35 mouse cellular contexts compared by ENCODE assay signal in the genomic region with DNA sequence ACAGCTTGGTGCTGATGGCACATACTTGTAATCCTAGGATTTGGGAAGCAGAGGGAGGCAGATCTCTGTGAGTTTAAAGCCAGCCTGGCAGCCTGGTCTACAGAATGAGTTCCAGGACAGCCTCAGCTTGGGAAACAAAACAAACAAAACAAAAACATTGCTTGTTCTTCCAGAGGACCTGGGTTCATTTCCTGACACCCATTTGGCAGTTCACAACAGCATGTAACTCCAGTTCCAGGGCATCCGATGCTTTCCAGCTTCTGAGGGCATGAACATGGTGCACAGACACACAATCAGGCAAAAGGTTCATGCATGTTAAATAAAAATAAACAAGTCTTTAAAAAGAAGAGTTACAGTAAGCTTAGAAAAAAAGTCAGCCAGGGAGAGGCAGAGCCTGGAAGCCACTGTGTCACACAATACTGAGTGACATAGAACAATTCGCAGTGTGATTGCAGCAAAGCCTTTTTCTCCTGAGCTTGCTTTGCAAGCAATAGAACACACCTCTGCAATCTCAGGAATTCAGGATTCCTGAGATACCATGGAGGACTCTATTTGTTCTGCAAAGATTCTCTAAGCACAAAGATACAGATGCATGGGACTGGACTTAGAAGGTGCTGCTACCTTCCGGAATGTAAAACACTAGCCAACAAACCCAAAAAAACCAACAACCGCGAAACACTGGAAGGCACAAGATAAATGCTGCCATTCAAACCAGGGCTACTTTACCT. TPM values are rescaled to one million over a fixed set of nuclear protein-coding genes. Genes with fewer than 3 reads are reported as not detected.
A peak's percentile ranks its signal among the peaks of the same experiment; 100 is the strongest.
DNase-seq lines count a peak whose midpoint lies in the region; ATAC-seq and TF ChIP-seq lines count a peak whose summit lies in the region.
"Had no signal": no experiment of that assay in that cellular context is flagged by ENCODE, and none has a peak within 500 bp of the region (broad histone marks: within the 10 kb centered on the region; RNA-seq: fewer than 3 reads in every experiment).

No protein-coding gene starts in this region.

- ATAC-seq in heart, embryonic 13.5 days (ENCODE audit: extremely low read depth, insufficient number of reproducible peaks, low FRiP score, low TSS enrichment): no peak
- no peak for ATAC-seq in kidney, embryonic 16.5 days (ENCODE audit: low FRiP score, low TSS enrichment)
- no peak for ATAC-seq in neural tube, embryonic 13.5 days (ENCODE audit: low read depth)
- no peak for ATAC-seq in monocyte, adult 5-6 weeks (replicated peaks; ENCODE audit: insufficient number of reproducible peaks, low FRiP score, low TSS enrichment, poor library complexity, severe bottlenecking)
- ATAC-seq: activated CD4-positive, CD25-positive, alpha-beta regulatory T cell, adult 4 months; intestine, postnatal 0 days had no signal

- no peaks in the 10 kb centered on the region for H3K36me3 ChIP-seq in heart, embryonic 13.5 days
- H3K36me3 ChIP-seq in heart, adult 2 months (ENCODE audit: control insufficient read depth, insufficient read depth, low read length): no peaks in the 10 kb centered on the region
- no peaks in the 10 kb centered on the region for H3K36me3 ChIP-seq in kidney, embryonic 16.5 days (ENCODE audit: insufficient read depth, low read length)
- H3K36me3 ChIP-seq in neural tube, embryonic 13.5 days: no peaks in the 10 kb centered on the region
- H3K36me3 ChIP-seq: embryonic facial prominence, embryonic 13.5 days; forebrain, embryonic 12.5 days; G1E; heart, embryonic 15.5 days; hindbrain, embryonic 12.5 days; limb, embryonic 12.5 days; lung, embryonic 15.5 days; midbrain, embryonic 12.5 days had no signal

- H3K4me1 ChIP-seq in heart, embryonic 13.5 days: peaks cover 41% of the 10 kb centered on the region
- peaks cover 7% of the 10 kb centered on the region for H3K4me1 ChIP-seq in heart, adult 2 months (ENCODE audit: control insufficient read depth, insufficient read depth, low read length)
- H3K4me1 ChIP-seq in kidney, embryonic 16.5 days (ENCODE audit: insufficient read depth, low read length): peaks cover 65% of the 10 kb centered on the region
- H3K4me1 ChIP-seq in neural tube, embryonic 13.5 days (replicated peaks): peaks cover 28% of the 10 kb centered on the region
- H3K4me1 ChIP-seq: forebrain, embryonic 12.5 days; midbrain, embryonic 12.5 days had no signal

- intact Hi-C loops in heart, adult 2 months (cut with DNase I): loop anchor here (2.0 kb wide), 1 partner anchor 34 kb away; a partner anchor contains a TSS

- 52% methylated on average over 5 of the region's 5 CpGs for WGBS in heart, embryonic 13.5 days
- WGBS in heart, adult 2 months: 75% methylated on average over 5 of the region's 5 CpGs
- 69% methylated on average over 5 of the region's 5 CpGs for WGBS in kidney, embryonic 16.5 days
- 90% methylated on average over 5 of the region's 5 CpGs for WGBS in neural tube, embryonic 13.5 days

- no peaks in the 10 kb centered on the region for H3K27me3 ChIP-seq in heart, embryonic 13.5 days (replicated peaks)
- no peaks in the 10 kb centered on the region for H3K27me3 ChIP-seq in heart, adult 2 months (ENCODE audit: control insufficient read depth, insufficient read depth, low read length)
- H3K27me3 ChIP-seq in kidney, embryonic 16.5 days (ENCODE audit: insufficient read depth, low read length): no peaks in the 10 kb centered on the region
- no peaks in the 10 kb centered on the region for H3K27me3 ChIP-seq in neural tube, embryonic 13.5 days
- H3K27me3 ChIP-seq: CH12.LX; embryonic facial prominence, embryonic 13.5 days; forebrain, embryonic 12.5 days; heart, embryonic 15.5 days; hindbrain, embryonic 12.5 days; limb, embryonic 12.5 days; lung, embryonic 15.5 days; midbrain, embryonic 12.5 days; Patski had no signal

- TF ChIP-seq CTCF in heart, adult 2 months (IDR thresholded peaks at IDR 0.05): no peak

- TF ChIP-seq POLR2A in heart, adult 2 months (IDR thresholded peaks at IDR 0.05; ENCODE audit: insufficient read depth, low read depth, low read length): no peak

- H3K9me3 ChIP-seq in heart, embryonic 13.5 days: peaks cover 3% of the 10 kb centered on the region
- H3K9me3 ChIP-seq in kidney, embryonic 16.5 days (ENCODE audit: low read length): peaks cover 4% of the 10 kb centered on the region; the same call in 1 of the 2 replicates
- no peaks in the 10 kb centered on the region for H3K9me3 ChIP-seq in neural tube, embryonic 13.5 days
- H3K9me3 ChIP-seq: forebrain, embryonic 12.5 days; G1E; heart, embryonic 15.5 days; hindbrain, embryonic 12.5 days; lung, embryonic 15.5 days; midbrain, embryonic 12.5 days had no signal

- no peak overlapping the region for H3K4me3 ChIP-seq in heart, embryonic 13.5 days
- H3K4me3 ChIP-seq in heart, adult 2 months: no peak overlapping the region
- H3K4me3 ChIP-seq in kidney, embryonic 16.5 days (ENCODE audit: low read length): no peak overlapping the region
- H3K4me3 ChIP-seq in neural tube, embryonic 13.5 days: no peak overlapping the region
- H3K4me3 ChIP-seq: embryonic facial prominence, embryonic 13.5 days; erythroblast, embryonic 14.5 days; forebrain, embryonic 12.5 days; heart, embryonic 15.5 days; hindbrain, embryonic 12.5 days; layer of hippocampus, adult 2 months; limb, embryonic 12.5 days; lung, embryonic 15.5 days; midbrain, embryonic 12.5 days had no signal

- 0 out of 2 replicates have a peak overlapping the region, but pooled peaks have one; percentile 6 for H3K9ac ChIP-seq in heart, embryonic 13.5 days
- H3K9ac ChIP-seq in heart, adult 2 months (ENCODE audit: low read depth, low read length): no peak overlapping the region
- no peak overlapping the region for H3K9ac ChIP-seq in kidney, embryonic 16.5 days (replicated peaks; ENCODE audit: low read length)
- no peak overlapping the region for H3K9ac ChIP-seq in neural tube, embryonic 13.5 days
- H3K9ac ChIP-seq: embryonic facial prominence, embryonic 13.5 days; forebrain, embryonic 12.5 days; heart, embryonic 15.5 days; hindbrain, embryonic 12.5 days; limb, embryonic 12.5 days; liver, embryonic 14.5 days; lung, embryonic 15.5 days; midbrain, embryonic 12.5 days had no signal

- no peak for TF ChIP-seq EP300 in heart, adult 2 months (IDR thresholded peaks at IDR 0.05; ENCODE audit: insufficient read depth, low read depth, low read length)

- no peaks in the 10 kb centered on the region for H3K79me2 ChIP-seq in heart, adult 2 months (replicated peaks; ENCODE audit: control insufficient read depth, insufficient read depth, low read length)

- H3K4me2 ChIP-seq in heart, embryonic 13.5 days: no peak overlapping the region
- no peak overlapping the region for H3K4me2 ChIP-seq in kidney, embryonic 16.5 days (replicated peaks; ENCODE audit: low read depth, low read length)
- no peak overlapping the region for H3K4me2 ChIP-seq in neural tube, embryonic 13.5 days
- H3K4me2 ChIP-seq: embryonic facial prominence, embryonic 13.5 days; forebrain, embryonic 12.5 days; heart, embryonic 15.5 days; hindbrain, embryonic 12.5 days; limb, embryonic 12.5 days; lung, embryonic 15.5 days; midbrain, embryonic 12.5 days had no signal

- no peak for DNase-seq in heart, adult 2 months
- no peak for DNase-seq in kidney, postnatal 10 days
- DNase-seq in neural tube, embryonic 10.5 days (ENCODE audit: extremely low spot score, low spot score): no peak
- DNase-seq: adrenal gland, postnatal 10 days; B cell, adult 2 months; cerebellum, adult 8-10 months; cerebellum, postnatal 36 days; embryo, embryonic 11 days; gastrocnemius, postnatal 25 days; layer of hippocampus, postnatal 36 days; retina, postnatal 1 day; right cerebral cortex, postnatal 25 days; spleen, adult 18-20 months had no signal

- H3K27ac ChIP-seq in heart, embryonic 13.5 days (replicated peaks): no peak overlapping the region
- no peak overlapping the region for H3K27ac ChIP-seq in heart, adult 2 months
- peak overlapping the region; percentile 84 for H3K27ac ChIP-seq in kidney, embryonic 16.5 days (ENCODE audit: low read length)
- 0 out of 2 replicates have a peak overlapping the region, but pooled peaks have one; percentile 11 for H3K27ac ChIP-seq in neural tube, embryonic 13.5 days (replicated peaks)
- H3K27ac ChIP-seq: embryonic facial prominence, embryonic 13.5 days; forebrain, embryonic 12.5 days; hindbrain, embryonic 12.5 days; layer of hippocampus, adult 2 months; liver, embryonic 14.5 days; midbrain, embryonic 12.5 days had no signal

RNA-seq across cellular contexts. Expression of a gene that starts 7.6 kb away (rescaled TPM):
- not detected in 2 replicates for polyA plus RNA-seq in heart, embryonic 13.5 days (2015; fragmentation: Nextera tagmentation; extraction: Ambion mirVana)
- under 1 TPM in 1 of 2 experiments, not detected in 1; 0.43 TPM for total RNA-seq in heart, adult 2 months (2021)
- polyA plus RNA-seq in heart, adult 2 months (2012; rRNA removed): not detected in 2 replicates
- not detected in 2 replicates for polyA plus RNA-seq in kidney, embryonic 16.5 days (2015; fragmentation: Nextera tagmentation; extraction: Ambion mirVana)
- not detected in 2 replicates for polyA plus RNA-seq in neural tube, embryonic 13.5 days (2015; fragmentation: Nextera tagmentation; extraction: Ambion mirVana)
- not detected in 3 replicates for total RNA-seq in monocyte, adult 5-6 weeks (2017)
- total RNA-seq: adrenal gland, postnatal 10 days; CH12.LX; gastrocnemius, postnatal 25 days; layer of hippocampus, adult 2 months; megakaryocyte progenitor cell, adult 5-6 weeks had no signal
- polyA plus RNA-seq: activated CD4-positive, CD25-positive, alpha-beta regulatory T cell, adult 4 months; brain, embryonic 14.5 days; embryonic facial prominence, embryonic 13.5 days; erythroblast, embryonic 14.5 days; forebrain, embryonic 12.5 days; G1E; heart, embryonic 15.5 days; hindbrain, embryonic 12.5 days; intestine, postnatal 0 days; limb, embryonic 12.5 days; liver, embryonic 14.5 days; midbrain, embryonic 12.5 days; neural tube, embryonic 11.5 days; Patski had no signal

RNA-seq across cellular contexts. Expression of a gene that starts 34.6 kb away (rescaled TPM):
- 145 and 149 TPM in 2 replicates for polyA plus RNA-seq in heart, embryonic 13.5 days (2015; fragmentation: Nextera tagmentation; extraction: Ambion mirVana)
- total RNA-seq in heart, adult 2 months (2021): 10 to 100 TPM; 11.3 to 16.3 TPM
- 19.0 and 36.4 TPM in 2 replicates for polyA plus RNA-seq in heart, adult 2 months (2012; rRNA removed)
- polyA plus RNA-seq in kidney, embryonic 16.5 days (2015; fragmentation: Nextera tagmentation; extraction: Ambion mirVana): 366 and 377 TPM in 2 replicates
- 492 and 532 TPM in 2 replicates for polyA plus RNA-seq in neural tube, embryonic 13.5 days (2015; fragmentation: Nextera tagmentation; extraction: Ambion mirVana)
- total RNA-seq in monocyte, adult 5-6 weeks (2017): 274 to 316 TPM (median 277 TPM) in 3 replicates

RNA-seq across cellular contexts. Expression of a gene that starts 50.4 kb away (rescaled TPM):
- 4.6 and 5.3 TPM in 2 replicates for polyA plus RNA-seq in heart, embryonic 13.5 days (2015; fragmentation: Nextera tagmentation; extraction: Ambion mirVana)
- 10 to 100 TPM; 30.5 to 30.9 TPM for total RNA-seq in heart, adult 2 months (2021)
- polyA plus RNA-seq in heart, adult 2 months (2012; rRNA removed): 8.5 and 13.5 TPM in 2 replicates
- 6.6 and 7.8 TPM in 2 replicates for polyA plus RNA-seq in kidney, embryonic 16.5 days (2015; fragmentation: Nextera tagmentation; extraction: Ambion mirVana)
- 6.1 and 6.8 TPM in 2 replicates for polyA plus RNA-seq in neural tube, embryonic 13.5 days (2015; fragmentation: Nextera tagmentation; extraction: Ambion mirVana)
- 13.7 to 20.7 TPM (median 16.1 TPM) in 3 replicates for total RNA-seq in monocyte, adult 5-6 weeks (2017)

Comparison
In these comparisons a context has a peak if more than half of its experiments do, and no peak if none do; other contexts are left out.
1. H3K27ac ChIP-seq: peak in kidney, embryonic 16.5 days (single experiment) and neural tube, embryonic 13.5 days (single experiment); none in heart, embryonic 13.5 days (single experiment) and heart, adult 2 months (single experiment).